Mouse (Mus musculus) hematopoietic multipotent progenitor cell, adult 10-12 weeks (in vitro differentiated cells): ENCODE results near the gene Olfr624. TPM values are rescaled to one million over a fixed set of nuclear protein-coding genes. Genes with fewer than 3 reads are reported as not detected.

Experiments used
- polyA plus RNA-seq: library from polyadenylated mRNA; stranded (reverse); fragments of >175 nt; gene quantifications from 2 replicates; pipeline ENCODE4 v1.2.3, GENCODE M21; 2012; ENCODE audit warnings: low replicate concordance

The Olfr624 gene
- not detected in 2 replicates for polyA plus RNA-seq

DNA sequence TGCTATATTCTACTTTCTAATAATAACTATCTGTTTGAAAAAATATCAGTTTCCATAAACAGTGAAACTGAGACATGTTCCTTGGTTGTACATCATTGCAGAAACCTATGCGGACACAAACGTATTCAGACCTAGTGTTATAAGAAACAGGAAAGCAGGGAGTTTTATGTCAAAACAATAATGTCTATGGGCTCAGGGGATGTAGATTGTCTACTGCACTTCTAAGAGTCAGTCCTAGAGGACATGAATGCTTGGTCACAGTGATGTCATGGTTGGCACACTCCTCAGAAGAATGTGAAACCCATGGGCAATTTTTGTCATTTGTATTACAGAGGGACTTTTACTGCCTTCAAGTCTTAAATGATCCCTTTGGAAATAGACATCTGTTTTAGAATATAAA, at the start of gene Olfr624:
Gene Olfr624 (minus strand): TSS at position 101 of the 400 bp plus-strand sequence.

DNA sequence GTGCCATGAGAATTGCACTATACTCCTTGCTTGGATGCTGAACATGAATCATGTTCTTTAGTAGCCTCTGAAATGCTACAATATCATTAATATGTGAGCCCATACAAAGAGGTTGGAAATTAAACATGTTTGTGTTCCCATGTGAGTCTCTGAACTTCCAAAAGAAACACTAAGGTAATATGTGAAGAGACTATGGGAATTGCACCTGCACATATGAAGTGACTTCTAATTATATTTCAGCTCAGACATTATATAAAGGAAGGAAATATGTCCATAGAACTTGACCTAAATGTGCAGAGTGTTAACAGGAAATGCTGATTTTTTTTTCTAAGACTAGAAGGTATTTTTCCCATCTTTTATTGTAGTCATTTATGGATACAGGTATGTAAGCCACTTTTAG, 43.4 kb upstream of the Olfr624 start, which contains the start of gene Olfr243:
Gene Olfr243 (plus strand): TSS at position 301 of the 400 bp plus-strand sequence.

DNA sequence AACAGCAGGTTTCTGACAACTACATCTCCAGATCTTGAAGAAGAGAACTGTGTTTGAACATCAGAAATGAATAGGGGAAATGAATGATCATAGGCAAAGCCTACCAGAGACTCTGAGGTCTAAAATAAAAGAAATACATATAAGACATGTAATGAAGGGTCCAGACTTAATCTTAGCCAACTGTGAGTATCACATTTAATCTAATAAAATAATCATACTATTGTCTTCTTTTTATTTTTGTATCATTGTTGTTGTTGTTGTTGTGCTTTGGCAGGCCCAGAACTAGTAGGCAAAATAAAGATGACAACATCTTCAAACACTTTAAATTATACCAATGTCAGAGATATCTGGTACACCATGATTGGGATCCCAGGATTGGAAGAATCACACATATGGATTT, 11.4 kb upstream of the Olfr624 start, which contains the start of gene Olfr625-ps1:
Gene Olfr625-ps1 (plus strand): TSS at position 301 of the 400 bp plus-strand sequence.

DNA sequence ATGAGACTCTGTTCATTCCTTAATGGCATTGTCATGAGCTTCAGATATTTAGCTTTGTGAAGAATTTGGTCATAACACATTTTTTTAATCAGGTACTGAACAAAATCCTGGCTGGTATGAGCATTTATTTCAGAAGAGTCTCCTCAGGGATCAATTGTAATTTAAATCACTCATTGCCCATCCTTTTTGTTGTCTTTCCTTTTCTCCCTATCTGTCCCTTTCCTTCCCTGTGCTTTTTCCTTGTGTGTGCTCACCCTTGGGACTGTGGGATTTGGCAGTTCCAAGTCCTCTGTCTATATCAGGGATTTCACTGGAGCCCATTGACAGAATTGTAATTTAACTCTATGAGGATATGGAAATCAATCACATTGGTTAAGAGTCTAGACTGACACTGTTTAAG, 7.4 kb downstream of the Olfr624 start, which contains the start of gene Olfr623:
Gene Olfr623 (minus strand): TSS at position 101 of the 400 bp plus-strand sequence.

DNA sequence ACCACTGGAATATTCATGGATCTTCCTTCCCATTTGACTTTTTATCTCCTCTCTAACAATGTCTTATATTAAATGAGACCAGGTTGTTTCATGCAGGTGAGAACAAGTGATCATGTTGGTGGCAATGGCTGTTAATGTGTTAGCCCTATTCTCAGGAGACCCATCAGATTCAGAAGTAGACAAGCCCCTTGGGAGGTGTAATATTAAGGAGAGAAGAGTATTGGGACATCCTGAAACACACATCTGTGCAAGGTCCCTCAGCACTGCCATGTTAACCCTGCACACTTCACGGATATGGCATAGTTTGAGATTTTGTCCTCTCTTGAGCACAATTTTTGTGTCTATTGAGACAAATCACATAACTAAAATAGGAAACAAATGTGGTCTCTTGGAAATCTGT, 28.4 kb downstream of the Olfr624 start, which contains the start of gene Olfr622:
Gene Olfr622 (minus strand): TSS at position 101 of the 400 bp plus-strand sequence.

Other genes with a start within 250 kb of the Olfr624 start
- not detected in 2 replicates for gene Olfr605, start 225.8 kb downstream of the Olfr624 start, polyA plus RNA-seq
- not detected in 2 replicates for gene Olfr606, start 222.1 kb downstream of the Olfr624 start, polyA plus RNA-seq
- not detected in 2 replicates for gene Olfr607, start 207.0 kb downstream of the Olfr624 start, polyA plus RNA-seq
- not detected in 2 replicates for gene Olfr608, start 201.3 kb downstream of the Olfr624 start, polyA plus RNA-seq
- gene Olfr609, start 173.1 kb downstream of the Olfr624 start, polyA plus RNA-seq: not detected in 2 replicates
- not detected in 2 replicates for gene Olfr610, start 159.1 kb downstream of the Olfr624 start, polyA plus RNA-seq
- not detected in 2 replicates for gene Olfr611, start 150.3 kb downstream of the Olfr624 start, polyA plus RNA-seq
- not detected in 2 replicates for gene Olfr612, start 128.5 kb downstream of the Olfr624 start, polyA plus RNA-seq
- gene Olfr613, start 123.1 kb downstream of the Olfr624 start, polyA plus RNA-seq: not detected in 2 replicates
- gene Olfr615, start 115.1 kb downstream of the Olfr624 start, polyA plus RNA-seq: not detected in 2 replicates
- gene Olfr616, start 102.0 kb downstream of the Olfr624 start, polyA plus RNA-seq: not detected in 2 replicates
- gene Olfr617, start 98.1 kb downstream of the Olfr624 start, polyA plus RNA-seq: not detected in 2 replicates
- gene Olfr618, start 81.1 kb downstream of the Olfr624 start, polyA plus RNA-seq: 0.15 TPM in 1 of 2 replicates, not detected in the other
- gene Olfr619, start 70.6 kb downstream of the Olfr624 start, polyA plus RNA-seq: not detected in 2 replicates
- gene Olfr620, start 58.7 kb downstream of the Olfr624 start, polyA plus RNA-seq: not detected in 2 replicates
- gene Olfr622, start 28.5 kb downstream of the Olfr624 start, polyA plus RNA-seq: not detected in 2 replicates
- gene Olfr623, start 7.5 kb downstream of the Olfr624 start, polyA plus RNA-seq: not detected in 2 replicates
- gene Olfr625-ps1, start 11.5 kb upstream of the Olfr624 start, polyA plus RNA-seq: not detected in 2 replicates
- not detected in 2 replicates for gene Olfr243, start 43.5 kb upstream of the Olfr624 start, polyA plus RNA-seq
- gene Olfr628, start 59.2 kb upstream of the Olfr624 start, polyA plus RNA-seq: not detected in 2 replicates
- not detected in 2 replicates for gene Olfr629, start 73.8 kb upstream of the Olfr624 start, polyA plus RNA-seq
- not detected in 2 replicates for gene Olfr630, start 86.1 kb upstream of the Olfr624 start, polyA plus RNA-seq
- not detected in 2 replicates for gene Olfr69, start 100.4 kb upstream of the Olfr624 start, polyA plus RNA-seq
- gene Olfr68, start 108.5 kb upstream of the Olfr624 start, polyA plus RNA-seq: not detected in 2 replicates
- gene Olfr67, start 120.6 kb upstream of the Olfr624 start, polyA plus RNA-seq: not detected in 2 replicates
- 80.8 and 4,115 TPM in 2 replicates for gene Hbb-bt, start 142.8 kb upstream of the Olfr624 start, polyA plus RNA-seq
- gene Hbb-bs, start 156.9 kb upstream of the Olfr624 start, polyA plus RNA-seq: 6,525 and 69,736 TPM in 2 replicates
- not detected in 2 replicates for gene Hbb-bh2, start 169.3 kb upstream of the Olfr624 start, polyA plus RNA-seq
- gene Hbb-bh1, start 172.0 kb upstream of the Olfr624 start, polyA plus RNA-seq: not detected in 2 replicates
- not detected in 2 replicates for gene Hbb-y, start 182.0 kb upstream of the Olfr624 start, polyA plus RNA-seq
- 0.15 TPM in 1 of 2 replicates, not detected in the other for gene Olfr66, start 215.1 kb upstream of the Olfr624 start, polyA plus RNA-seq
- gene Olfr64, start 223.3 kb upstream of the Olfr624 start, polyA plus RNA-seq: not detected in 2 replicates
- gene Olfr65, start 232.3 kb upstream of the Olfr624 start, polyA plus RNA-seq: not detected in 2 replicates